Mouse (Mus musculus) CD4-positive, CD25-positive, alpha-beta regulatory T cell, adult 2 months (primary cell): ENCODE measurements around the gene Nfic.
A peak's percentile ranks its signal among the peaks of the same experiment; 100 is the strongest.

Experiments used
- DNase-seq: peaks from one replicate; pipeline ENCODE4 v3.0.0-alpha.2; 2012; ENCODE audit warnings: low read depth, low spot score

Gene Nfic

GRCm38 (mm10) chr10:81383802-81384604 is 71.4 kb downstream of the Nfic start, which contains the start of the genes Dohh and Gm48551:
TSS of gene Dohh (plus strand) at chr10:81384428.
TSS of gene Gm48551 (plus strand) at chr10:81384466.
- peak; percentile 99 for DNase-seq

- peak; percentile 36 for DNase-seq
These were observed 73.4 kb downstream of the Nfic start for GRCm38 (mm10) chr10:81382039-81382438.

GRCm38 (mm10) chr10:81379809-81380378 is 75.5 kb downstream of the Nfic start:
- DNase-seq, result no peak

DNA sequence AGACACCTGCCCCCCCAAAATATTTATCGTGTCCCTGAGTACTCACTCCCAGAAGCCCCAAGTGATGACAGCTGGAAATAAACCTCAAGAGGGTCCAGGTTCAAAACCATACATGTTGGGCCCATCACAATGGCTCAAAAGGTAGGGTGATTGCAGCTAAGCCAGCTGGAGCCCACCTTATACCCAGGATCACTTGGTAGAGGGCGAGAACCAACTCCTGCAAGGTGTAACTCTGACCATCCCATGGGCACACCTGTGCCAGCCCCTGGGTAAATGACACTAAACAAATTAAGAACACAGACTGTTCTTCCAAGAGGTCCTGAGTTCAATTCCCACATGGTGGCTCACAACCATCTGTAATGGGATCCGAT is 76.3 kb downstream of the Nfic start:
- DNase-seq, result no peak

DNA sequence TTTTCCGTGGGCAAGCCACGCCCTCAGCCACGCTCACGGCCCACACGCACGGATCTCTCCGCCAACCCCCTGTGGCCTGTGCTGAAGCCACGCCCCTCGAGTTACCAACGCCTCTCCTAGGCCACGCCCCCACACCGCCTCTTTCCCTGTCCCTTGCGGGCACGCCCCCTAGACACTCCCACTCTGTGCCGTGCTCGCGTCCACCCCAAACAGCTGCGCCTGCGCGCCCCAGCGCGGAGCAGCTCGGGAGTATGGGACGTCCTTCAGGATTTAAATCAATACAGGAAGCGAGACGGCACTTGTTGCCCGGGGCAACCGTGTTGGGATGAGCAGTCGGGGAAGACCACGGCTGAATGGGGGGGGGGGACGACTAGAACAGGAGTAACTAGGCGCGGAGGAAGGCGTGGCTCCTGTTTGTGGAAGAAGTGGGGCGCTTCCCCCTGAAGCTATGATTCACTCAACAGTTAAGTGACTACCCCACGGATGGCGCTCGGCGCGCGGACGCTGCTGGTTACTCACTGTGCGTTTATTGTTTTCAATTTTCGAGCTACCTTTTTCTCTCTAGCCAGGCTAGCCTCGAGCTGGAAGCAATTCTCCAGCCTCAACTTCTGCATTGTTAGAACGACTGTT is 76.8 kb downstream of the Nfic start:
- peak; percentile 100 for DNase-seq

GRCm38 (mm10) chr10:81377793-81378552 is 77.5 kb downstream of the Nfic start, which contains the start of gene Fzr1:
TSS of gene Fzr1 (minus strand) at chr10:81378516.
- no peak for DNase-seq

- no peak for DNase-seq
These were observed 78.1 kb downstream of the Nfic start for GRCm38 (mm10) chr10:81377362-81377664.

DNA sequence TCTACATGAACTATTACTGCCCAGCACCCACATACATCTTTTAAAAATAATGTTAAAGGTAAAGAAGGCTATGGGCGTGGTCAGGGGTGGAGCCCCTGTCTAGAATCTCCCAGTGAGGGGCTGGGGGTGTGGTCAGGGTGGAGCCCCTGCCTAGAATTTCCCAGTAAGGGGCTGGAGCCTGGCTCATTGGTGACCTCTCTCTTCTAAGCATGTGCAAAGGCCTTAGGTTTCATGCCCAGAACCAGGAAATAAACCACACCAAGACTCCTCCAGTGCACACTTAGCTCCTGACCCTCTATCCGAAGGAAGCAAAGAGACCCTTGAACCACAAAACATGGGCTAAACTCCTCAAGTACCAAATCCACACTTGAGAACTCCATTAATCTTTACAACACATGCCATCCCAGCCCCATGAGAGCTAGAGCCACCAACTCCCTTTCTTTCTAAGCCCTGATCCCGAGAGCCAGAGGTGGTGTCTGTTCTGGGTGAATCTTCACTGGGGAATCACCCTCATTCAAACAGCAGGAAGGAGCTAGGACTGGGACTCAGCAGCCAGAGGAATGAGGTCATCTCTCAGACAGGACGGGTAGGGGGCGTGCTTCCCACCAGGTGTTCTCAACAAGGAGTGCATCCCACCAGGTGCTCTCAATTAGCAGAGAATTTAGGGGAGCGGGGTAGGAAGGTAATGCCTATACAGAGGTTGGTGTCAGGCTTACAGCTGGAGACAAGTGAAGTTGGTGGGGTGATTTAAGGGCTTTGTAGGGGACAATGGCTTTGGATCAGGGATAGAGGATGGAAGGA is 78.7 kb downstream of the Nfic start:
- no peak for DNase-seq

DNA sequence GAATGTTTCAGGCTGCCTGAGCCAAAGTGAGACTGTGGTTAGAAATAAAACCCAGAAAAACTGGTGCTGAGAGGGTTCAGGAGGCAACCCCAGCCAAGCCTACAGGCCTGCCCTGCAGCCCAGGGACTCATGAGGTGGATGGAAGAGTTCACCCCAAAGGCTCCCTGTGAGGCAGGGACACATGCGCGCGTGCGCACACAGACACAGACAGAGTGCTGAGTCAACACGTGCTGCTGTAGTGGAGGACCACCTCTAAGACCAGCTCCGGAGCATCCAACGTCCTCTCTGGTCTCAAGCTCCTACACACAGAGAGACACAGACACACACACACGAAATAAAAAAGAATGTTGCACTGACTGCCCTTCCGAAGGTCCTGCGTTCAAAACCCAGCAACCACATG is 80.1 kb downstream of the Nfic start:
- no peak for DNase-seq

DNA sequence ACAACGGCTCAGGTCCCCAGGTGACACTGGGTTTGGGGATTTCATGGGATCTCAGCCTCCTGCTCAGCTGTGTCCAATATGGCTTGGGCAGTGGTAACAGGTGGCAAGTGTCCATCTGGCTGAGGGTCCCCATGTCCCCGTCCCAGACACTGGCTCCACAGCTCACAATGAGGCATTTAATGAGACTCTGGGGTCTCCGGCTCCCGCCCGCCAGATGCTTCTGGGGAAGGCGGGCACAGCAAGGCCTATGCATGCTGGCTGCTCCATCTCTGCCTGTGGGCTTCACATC is 88.3 kb downstream of the Nfic start:
- no peak for DNase-seq

DNA sequence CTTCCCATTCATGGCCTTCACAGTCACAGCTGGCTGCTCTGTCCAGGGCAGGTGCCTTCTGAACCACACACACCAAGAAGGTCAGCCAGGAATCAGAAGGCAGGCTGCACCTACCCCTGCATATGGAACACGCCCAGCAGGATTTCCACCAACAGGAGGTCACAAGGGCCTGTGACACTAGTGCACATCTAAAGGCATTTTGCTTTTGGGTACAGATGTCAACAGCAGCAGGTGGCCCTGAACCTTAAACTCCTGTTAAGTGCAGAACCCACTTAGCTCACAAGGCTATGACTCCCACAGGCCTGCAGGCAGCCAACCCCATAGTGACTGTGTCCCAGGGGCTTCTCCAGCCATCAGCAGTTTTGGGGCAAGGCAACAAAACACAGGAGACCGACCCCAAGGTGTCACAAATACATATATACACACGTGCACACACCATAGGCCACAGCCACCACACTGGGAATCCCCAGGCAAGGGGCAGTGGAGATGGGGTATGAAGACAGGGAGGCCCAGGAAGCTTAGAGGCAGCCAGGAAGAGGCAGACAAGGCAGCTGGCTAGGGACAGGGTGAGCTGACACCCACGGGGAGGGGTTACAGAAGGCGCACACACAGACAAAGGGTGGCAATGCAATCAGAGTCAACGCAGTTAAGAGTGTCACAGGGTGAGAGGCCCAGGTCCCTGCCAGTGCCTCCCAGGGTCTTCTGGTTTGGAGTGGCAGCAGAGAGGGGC is 88.8 kb downstream of the Nfic start:
- no peak for DNase-seq

- DNase-seq, result no peak
These were observed 89.6 kb downstream of the Nfic start, which contains the start of gene 4930404N11Rik for GRCm38 (mm10) chr10:81365672-81366476. TSS of gene 4930404N11Rik (minus strand) at chr10:81365816.

DNA sequence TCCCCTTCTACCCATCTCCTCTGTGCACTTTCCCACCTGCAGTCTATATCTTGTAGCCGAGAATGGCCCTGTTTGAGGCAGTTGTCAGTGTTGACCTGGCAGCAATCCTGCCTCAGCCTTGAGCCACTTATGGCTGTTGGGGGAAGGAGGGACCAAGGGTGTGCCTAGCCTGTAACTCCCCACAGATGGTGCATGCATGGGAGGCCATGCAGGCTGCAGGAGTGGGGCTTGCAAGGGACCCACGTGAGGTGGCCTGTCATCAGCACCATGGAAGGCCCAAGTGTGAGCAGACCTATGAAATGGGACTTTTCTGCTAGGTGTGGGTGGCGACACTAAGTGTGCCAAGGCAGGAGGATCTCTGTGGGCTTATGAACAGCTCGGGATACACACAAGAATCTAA is 90.4 kb downstream of the Nfic start:
- no peak for DNase-seq

- no peak for DNase-seq
These were observed 90.8 kb downstream of the Nfic start for GRCm38 (mm10) chr10:81364666-81365065.

GRCm38 (mm10) chr10:81363436-81364346 is 91.7 kb downstream of the Nfic start:
- no peak for DNase-seq

- DNase-seq, result no peak
These were observed 93.0 kb downstream of the Nfic start for GRCm38 (mm10) chr10:81362336-81362949.

GRCm38 (mm10) chr10:81360721-81361120 is 94.7 kb downstream of the Nfic start:
- DNase-seq, result no peak

- DNase-seq, result no peak
These were observed 96.6 kb downstream of the Nfic start for GRCm38 (mm10) chr10:81358841-81359240.
